Mouse (Mus musculus): ENCODE data around the gene 4933402N03Rik. TPM values are rescaled to one million over a fixed set of nuclear protein-coding genes. Genes with fewer than 3 reads are reported as not detected.

The 4933402N03Rik gene
- polyA plus RNA-seq (2015; fragmentation: Nextera tagmentation; extraction: Ambion mirVana), result not detected in 2 replicates

DNA sequence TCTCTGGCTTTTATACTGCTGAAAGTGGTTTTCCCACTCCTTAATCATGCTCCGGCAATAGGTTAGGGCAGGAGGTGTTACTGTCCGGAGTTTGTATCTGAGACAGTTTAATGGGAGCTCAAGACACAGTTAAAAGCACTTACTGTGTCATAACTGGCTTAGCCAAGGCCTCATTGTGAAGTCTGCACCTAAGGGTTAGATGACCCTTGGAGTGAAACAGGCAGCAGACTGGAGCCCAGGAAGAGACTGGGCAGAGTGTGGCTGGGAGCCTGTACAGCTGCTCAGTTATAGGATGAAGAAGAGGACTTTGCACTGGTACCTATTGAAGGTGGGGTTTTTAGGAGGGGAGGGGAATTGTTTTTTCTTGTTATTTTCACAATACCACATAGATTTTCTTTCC lies at the start of gene 4933402N03Rik:
Gene 4933402N03Rik (minus strand): TSS at position 101 of the 400 bp plus-strand sequence.

DNA sequence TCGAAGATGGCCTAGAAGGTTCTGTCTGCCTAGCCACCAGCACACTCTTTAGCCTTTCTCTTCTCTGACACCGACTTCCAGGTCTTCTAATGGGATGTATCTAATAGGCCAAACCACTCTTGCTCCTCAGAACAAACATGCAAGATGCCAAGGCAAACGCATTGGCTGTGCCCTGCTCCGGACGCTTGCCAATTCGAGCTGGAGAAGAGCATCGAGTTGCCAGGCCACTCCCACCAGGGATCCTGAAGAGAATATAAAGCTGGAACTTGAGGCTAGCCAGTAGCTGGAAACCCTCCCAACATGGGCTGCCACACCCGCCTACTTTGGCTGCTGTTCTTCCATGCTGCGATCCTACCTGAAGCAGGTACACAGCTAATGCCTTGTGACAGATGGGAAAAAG lies 28.0 kb upstream of the 4933402N03Rik start, which contains the start of gene 5430419D17Rik:
Gene 5430419D17Rik (plus strand): TSS at position 282 of the 400 bp plus-strand sequence.

Other genes starting within 250 kb of the 4933402N03Rik start
- gene Htra1, start 210.2 kb downstream of the 4933402N03Rik start, polyA plus RNA-seq (2015; fragmentation: Nextera tagmentation; extraction: Ambion mirVana), result 8.0 and 11.0 TPM in 2 replicates
- gene Dmbt1, start 114.3 kb downstream of the 4933402N03Rik start, polyA plus RNA-seq (2015; fragmentation: Nextera tagmentation; extraction: Ambion mirVana), result 1.3 and 4.5 TPM in 2 replicates
- not detected in 2 replicates for gene 5430419D17Rik, start 28.1 kb upstream of the 4933402N03Rik start, polyA plus RNA-seq (2015; fragmentation: Nextera tagmentation; extraction: Ambion mirVana)
- gene Cuzd1, start 176.0 kb upstream of the 4933402N03Rik start, polyA plus RNA-seq (2015; fragmentation: Nextera tagmentation; extraction: Ambion mirVana), result 0.30 and 0.65 TPM in 2 replicates
- not detected in 2 replicates for gene Fam24b, start 183.2 kb upstream of the 4933402N03Rik start, polyA plus RNA-seq (2015; fragmentation: Nextera tagmentation; extraction: Ambion mirVana)
- gene Fam24a, start 187.6 kb upstream of the 4933402N03Rik start, polyA plus RNA-seq (2015; fragmentation: Nextera tagmentation; extraction: Ambion mirVana), result not detected in 2 replicates
- gene 2310057M21Rik, start 216.4 kb upstream of the 4933402N03Rik start, polyA plus RNA-seq (2015; fragmentation: Nextera tagmentation; extraction: Ambion mirVana), result 7.0 and 7.4 TPM in 2 replicates
- 26.2 and 28.2 TPM in 2 replicates for gene Pstk, start 224.8 kb upstream of the 4933402N03Rik start, polyA plus RNA-seq (2015; fragmentation: Nextera tagmentation; extraction: Ambion mirVana)